Mouse (Mus musculus): ENCODE results near the gene Tpst2.

Tpst2 gene

GRCm38 (mm10) chr5:112282780-112283482 lies 6.4 kb downstream of the Tpst2 start:
- DNase-seq, result no peak

- no peak for DNase-seq
Measured at GRCm38 (mm10) chr5:112283543-112284202, 7.2 kb downstream of the Tpst2 start.

- DNase-seq, result no peak
Measured at GRCm38 (mm10) chr5:112284203-112284582, 7.7 kb downstream of the Tpst2 start.

- DNase-seq, result no peak
Measured at GRCm38 (mm10) chr5:112285548-112286085, 9.1 kb downstream of the Tpst2 start.

- DNase-seq, result no peak
Measured at GRCm38 (mm10) chr5:112286608-112286983, 10.1 kb downstream of the Tpst2 start.

- DNase-seq, result no peak
Measured at GRCm38 (mm10) chr5:112286984-112287641, 10.6 kb downstream of the Tpst2 start.

- no peak for DNase-seq
Measured at GRCm38 (mm10) chr5:112287652-112288051, 11.2 kb downstream of the Tpst2 start.

- no peak for DNase-seq
Measured at GRCm38 (mm10) chr5:112288193-112289141, 12.0 kb downstream of the Tpst2 start.

- no peak for DNase-seq
Measured at GRCm38 (mm10) chr5:112289236-112289635, 12.7 kb downstream of the Tpst2 start.

- no peak for DNase-seq
Measured at GRCm38 (mm10) chr5:112289819-112290535, 13.5 kb downstream of the Tpst2 start.

GRCm38 (mm10) chr5:112290536-112290880 lies 14.0 kb downstream of the Tpst2 start:
- no peak for DNase-seq

- DNase-seq, result no peak
Measured at GRCm38 (mm10) chr5:112291866-112292265, 15.4 kb downstream of the Tpst2 start.

GRCm38 (mm10) chr5:112292343-112292980 lies 16.0 kb downstream of the Tpst2 start:
- no peak for DNase-seq

GRCm38 (mm10) chr5:112293800-112294199 lies 17.3 kb downstream of the Tpst2 start:
- DNase-seq, result no peak

- DNase-seq, result no peak
Measured at GRCm38 (mm10) chr5:112294696-112295095, 18.2 kb downstream of the Tpst2 start.

- DNase-seq, result no peak
Measured at GRCm38 (mm10) chr5:112295162-112295561, 18.7 kb downstream of the Tpst2 start.

GRCm38 (mm10) chr5:112295564-112295963 lies 19.1 kb downstream of the Tpst2 start:
- DNase-seq, result no peak

- DNase-seq, result no peak
Measured at GRCm38 (mm10) chr5:112296404-112297181, 20.1 kb downstream of the Tpst2 start.

GRCm38 (mm10) chr5:112297257-112297656 lies 20.8 kb downstream of the Tpst2 start:
- DNase-seq, result no peak

GRCm38 (mm10) chr5:112298226-112298988 lies 21.9 kb downstream of the Tpst2 start:
- DNase-seq, result no peak

Data from right cerebral cortex, postnatal 25 days (tissue).